Mouse (Mus musculus): Measurements from ENCODE around the gene Mreg. TPM values are rescaled to one million over a fixed set of nuclear protein-coding genes. Genes with fewer than 3 reads are reported as not detected.

Gene Mreg
- total and polyA plus RNA-seq, 3 experiments: not detected

DNA sequence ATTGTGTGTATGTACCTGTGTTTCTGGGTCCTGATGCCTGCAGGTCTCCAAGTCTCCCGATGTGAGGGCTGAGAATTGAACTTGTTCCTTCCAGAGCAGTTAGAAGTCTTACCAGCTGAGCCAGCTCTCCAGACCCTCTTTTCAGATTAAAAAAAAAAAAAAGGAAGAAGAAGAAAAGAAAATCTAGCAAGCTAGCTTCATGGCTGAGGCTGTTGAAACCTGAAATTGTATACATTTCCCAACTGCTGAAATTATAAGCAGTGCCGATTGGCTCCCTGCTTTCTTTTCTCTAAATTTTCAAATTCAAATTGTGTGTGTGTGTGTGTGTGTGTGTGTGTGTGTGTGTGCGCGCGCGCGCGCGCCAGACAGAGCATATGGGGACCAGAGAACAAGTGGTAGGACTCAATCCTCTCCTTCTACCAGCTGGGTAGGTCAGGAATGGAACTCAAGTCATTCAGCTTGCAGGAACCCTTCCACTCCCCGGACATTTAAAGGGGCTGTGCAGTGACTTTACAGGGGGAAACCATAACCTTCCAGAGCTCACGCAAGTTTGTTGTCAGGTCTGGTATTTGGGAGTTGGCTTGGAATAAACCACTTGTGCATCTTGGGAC lies 41.9 kb upstream of the Mreg start:
- H3K27ac ChIP-seq (ENCODE audit: control insufficient read depth, low read depth, low read length): peak overlapping the region; percentile 96
- H3K79me2 ChIP-seq (ENCODE audit: control insufficient read depth, insufficient read depth, low read length, poor library complexity): peaks cover 3% of the 10 kb centered on the region; the same call in 1 of the 2 replicates
- H3K27me3 ChIP-seq (ENCODE audit: control insufficient read depth in 1 of 2, insufficient read depth in 2 of 2, low read length in 2 of 2): no peaks in the 10 kb centered on the region
- 0 out of 4 replicates have a peak, but pooled peaks cover 0 to 10% of the 10 kb centered on the region in 2 experiments for H3K4me1 ChIP-seq (ENCODE audit: control insufficient read depth in 1 of 2, insufficient read depth in 2 of 2, low read length in 2 of 2)
- H3K9me3 ChIP-seq (replicated peaks; ENCODE audit: insufficient read depth, low read length): no peaks in the 10 kb centered on the region
- peak overlapping the region; percentile 78 for H3K9ac ChIP-seq (ENCODE audit: control insufficient read depth, low read depth, low read length, poor library complexity, severe bottlenecking)
- H3K36me3 ChIP-seq (ENCODE audit: control insufficient read depth in 1 of 2, insufficient read depth in 2 of 2, low read length in 2 of 2): peaks cover 0 to 3% of the 10 kb centered on the region in 2 experiments; a peak in 2 of 4 replicates
- TF ChIP-seq TBP (IDR thresholded peaks at IDR 0.05; ENCODE audit: low read depth, low read length) (peak; percentile 37; the same call in 1 of the 2 replicates), BHLHE40 (IDR thresholded peaks at IDR 0.05; ENCODE audit: borderline replicate concordance, low read depth, low read length) (no peak), CHD2 (IDR thresholded peaks at IDR 0.05; ENCODE audit: low read length) (no peak), MAX (IDR thresholded peaks at IDR 0.05; ENCODE audit: low read length) (no peak), EP300 (IDR thresholded peaks at IDR 0.05; ENCODE audit: low read depth in 1 of 2, low read length in 2 of 2) (no peak), HCFC1 (IDR thresholded peaks at IDR 0.05; ENCODE audit: low read depth, low read length) (no peak; the same call in 1 of the 2 replicates), GATA1 (IDR thresholded peaks at IDR 0.05; ENCODE audit: low read depth, low read length) (no peak), USF1 (IDR thresholded peaks at IDR 0.05; ENCODE audit: low read depth, low read length) (no peak), SIN3A (IDR thresholded peaks at IDR 0.05; ENCODE audit: low read length) (no peak), POLR2A (IDR thresholded peaks at IDR 0.05; ENCODE audit: control insufficient read depth in 1 of 2, insufficient read depth in 1 of 2, low read depth in 1 of 2, low read length in 2 of 2, poor library complexity in 1 of 2) (no peak), MXI1 (IDR thresholded peaks at IDR 0.05; ENCODE audit: low read depth, low read length) (no peak; the same call in 1 of the 2 replicates), TCF12 (IDR thresholded peaks at IDR 0.05; ENCODE audit: low read depth, low read length) (no peak; the same call in 1 of the 2 replicates), MAZ (IDR thresholded peaks at IDR 0.05; ENCODE audit: low read depth, low read length) (no peak), POLR2AphosphoS5 (IDR thresholded peaks at IDR 0.05; ENCODE audit: borderline replicate concordance, low read depth, low read length) (no peak), ETS1 (IDR thresholded peaks at IDR 0.05; ENCODE audit: low read depth, low read length) (peak; percentile 61), TAL1 (IDR thresholded peaks at IDR 0.05; ENCODE audit: low read length) (no peak), ZNF384 (IDR thresholded peaks at IDR 0.05; ENCODE audit: low read depth, low read length) (peak; percentile 83), NRF1 (IDR thresholded peaks at IDR 0.05; ENCODE audit: insufficient read depth, low read depth, low read length, poor library complexity, severe bottlenecking) (no peak; the same call in 1 of the 2 replicates)
- peak; percentile 81 for DNase-seq (ENCODE audit: low read depth, low spot score)
- peak overlapping the region; percentile 54 to 63 for H3K4me3 ChIP-seq (ENCODE audit: control insufficient read depth in 1 of 2, insufficient read depth in 1 of 2, low read depth in 2 of 2, low read length in 2 of 2)

DNA sequence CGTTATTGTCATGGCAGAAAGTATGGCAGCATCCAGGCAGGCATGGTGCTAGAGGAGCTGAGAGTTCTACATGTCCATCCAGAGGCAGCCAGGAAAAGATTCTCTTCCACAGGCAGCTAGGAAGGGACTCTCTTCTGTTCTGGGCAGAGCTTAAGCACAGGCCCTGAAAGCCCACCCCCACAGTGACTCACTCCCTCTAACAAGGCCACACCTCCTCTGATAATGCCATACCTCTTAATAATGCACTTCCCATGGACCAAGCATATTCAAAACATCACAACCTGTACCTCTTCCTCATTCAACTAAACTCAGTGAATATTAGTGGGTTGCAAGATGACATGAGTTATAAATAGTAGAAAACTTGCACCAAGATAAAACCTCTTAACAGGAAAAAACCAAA lies 39.7 kb upstream of the Mreg start:
- Histone ChIP-seq H3K9me3 (replicated peaks; ENCODE audit: insufficient read depth, low read length) (no peaks in the 10 kb centered on the region), H3K27me3 (ENCODE audit: control insufficient read depth in 1 of 2, insufficient read depth in 2 of 2, low read length in 2 of 2) (no peaks in the 10 kb centered on the region), H3K4me1 (ENCODE audit: control insufficient read depth in 1 of 2, insufficient read depth in 2 of 2, low read length in 2 of 2) (0 out of 4 replicates have a peak, but pooled peaks cover 0 to 10% of the 10 kb centered on the region in 2 experiments), H3K79me2 (ENCODE audit: control insufficient read depth, insufficient read depth, low read length, poor library complexity) (peaks cover 3% of the 10 kb centered on the region; the same call in 1 of the 2 replicates), H3K27ac (ENCODE audit: control insufficient read depth, low read depth, low read length) (no peak overlapping the region), H3K4me3 (ENCODE audit: control insufficient read depth in 1 of 2, insufficient read depth in 1 of 2, low read depth in 2 of 2, low read length in 2 of 2) (no peak overlapping the region), H3K9ac (ENCODE audit: control insufficient read depth, low read depth, low read length, poor library complexity, severe bottlenecking) (no peak overlapping the region), H3K36me3 (ENCODE audit: control insufficient read depth in 1 of 2, insufficient read depth in 2 of 2, low read length in 2 of 2) (peaks cover 0 to 3% of the 10 kb centered on the region in 2 experiments; a peak in 2 of 4 replicates)
- TF ChIP-seq GABPA (IDR thresholded peaks at IDR 0.05; ENCODE audit: low read depth, low read length): no peak
- no peak for TF ChIP-seq TCF12 (IDR thresholded peaks at IDR 0.05; ENCODE audit: low read depth, low read length)
- no peak for TF ChIP-seq TAL1 (IDR thresholded peaks at IDR 0.05; ENCODE audit: low read length)
- no peak for TF ChIP-seq TBP (IDR thresholded peaks at IDR 0.05; ENCODE audit: low read depth, low read length)
- no peak for TF ChIP-seq ZC3H11A (IDR thresholded peaks at IDR 0.05; ENCODE audit: low read depth, low read length)
- no peak for TF ChIP-seq USF1 (IDR thresholded peaks at IDR 0.05; ENCODE audit: low read depth, low read length)
- no peak for TF ChIP-seq MYC (IDR thresholded peaks at IDR 0.05; ENCODE audit: low read depth, low read length)
- TF ChIP-seq MXI1 (IDR thresholded peaks at IDR 0.05; ENCODE audit: low read depth, low read length): no peak
- no peak for TF ChIP-seq MEF2A (IDR thresholded peaks at IDR 0.05; ENCODE audit: extremely low read depth, insufficient replicate concordance, low read depth, low read length, poor library complexity, severe bottlenecking)
- DNase-seq (ENCODE audit: low read depth, low spot score): peak; percentile 63

All from MEL (cell line).